Mouse (Mus musculus): ENCODE data around the gene Slc44a1. TPM values are rescaled to one million over a fixed set of nuclear protein-coding genes. Genes with fewer than 3 reads are reported as not detected.

Gene Slc44a1
- total RNA-seq, 2 experiments from 2014 or later = 53.1 to 61.2 TPM

Other genes starting within 250 kb of the Slc44a1 start
- 10 to 100 TPM; 31.0 to 34.4 TPM for gene Fsd1l, start 191.1 kb downstream of the Slc44a1 start, total RNA-seq (2021)